Mouse (Mus musculus) MEL (cell line): Measurements from ENCODE around the gene Lcn2.

ENCODE experiments used
- CTCF ChIP-seq, 3 experiments: IDR thresholded peaks in 2 of 3; conservative IDR thresholded peaks in 1 of 3; 2 replicates each; pipeline ENCODE4 v1.5.1; 2011 to 2012; ENCODE audit warnings: low read length in 3 of 3, low read depth in 2 of 3, mild to moderate bottlenecking in 2 of 3, improper control_type of control experiment in 1 of 3, inconsistent platforms in 1 of 3, mixed read lengths in 1 of 3, moderate library complexity in 1 of 3; ENCODE audit not compliant: control insufficient read depth in 1 of 3, insufficient read depth in 1 of 3, poor library complexity in 1 of 3, severe bottlenecking in 1 of 3
- GABPA ChIP-seq: IDR thresholded peaks from 2 replicates; pipeline ENCODE4 v1.6.1; 2012; ENCODE audit warnings: low read depth, mild to moderate bottlenecking, inconsistent platforms, low read length, improper control_type of control experiment, moderate library complexity
- MAX ChIP-seq: IDR thresholded peaks from 2 replicates; pipeline ENCODE4 v1.6.1; 2011; ENCODE audit warnings: low read length, improper control_type of control experiment
- MEF2A ChIP-seq: IDR thresholded peaks from 2 replicates; pipeline ENCODE4 v1.6.1; 2014; ENCODE audit warnings: low read depth, mild to moderate bottlenecking, inconsistent platforms, low read length, improper control_type of control experiment; ENCODE audit not compliant: poor library complexity, insufficient replicate concordance, severe bottlenecking; ENCODE audit errors: extremely low read depth
- MYC ChIP-seq: IDR thresholded peaks from 2 replicates; pipeline ENCODE4 v1.6.1; 2011; ENCODE audit warnings: low read depth, mild to moderate bottlenecking, low read length, improper control_type of control experiment, moderate library complexity
- POLR2A ChIP-seq, 2 experiments: IDR thresholded peaks; 2 replicates each; pipeline ENCODE4 v1.6.1; 2011 to 2012; ENCODE audit warnings: low read length in 2 of 2, mild to moderate bottlenecking in 2 of 2, control low read depth in 1 of 2, improper control_type of control experiment in 1 of 2, low read depth in 1 of 2, moderate library complexity in 1 of 2; ENCODE audit not compliant: control insufficient read depth in 1 of 2, insufficient read depth in 1 of 2, poor library complexity in 1 of 2
- RCOR1 ChIP-seq: IDR thresholded peaks from 2 replicates; pipeline ENCODE4 v1.6.1; 2012; ENCODE audit warnings: low read depth, mild to moderate bottlenecking, inconsistent platforms, low read length, improper control_type of control experiment
- USF1 ChIP-seq: IDR thresholded peaks from 2 replicates; pipeline ENCODE4 v1.6.1; 2014; ENCODE audit warnings: low read depth, mild to moderate bottlenecking, inconsistent platforms, low read length, improper control_type of control experiment, moderate library complexity
- USF2 ChIP-seq, 2 experiments: IDR thresholded peaks; 2 replicates each; pipeline ENCODE4 v1.6.1; 2011 to 2012; ENCODE audit warnings: improper control_type of control experiment in 2 of 2, low read length in 2 of 2, borderline replicate concordance in 1 of 2, inconsistent platforms in 1 of 2, low read depth in 1 of 2, mild to moderate bottlenecking in 1 of 2; ENCODE audit not compliant: insufficient read depth in 1 of 2
- ZKSCAN1 ChIP-seq: IDR thresholded peaks from 2 replicates; pipeline ENCODE4 v1.6.1; 2012; ENCODE audit warnings: low read depth, mild to moderate bottlenecking, inconsistent platforms, low read length, improper control_type of control experiment, moderate library complexity

GRCm38 (mm10) chr2:32408429-32409424 is 20.7 kb upstream of the Lcn2 start:
- no peak for TF ChIP-seq MEF2A
- TF ChIP-seq POLR2A (IDR thresholded peaks at IDR 0.05; ENCODE audit: control insufficient read depth in 1 of 2, insufficient read depth in 1 of 2, low read depth in 1 of 2, low read length in 2 of 2, poor library complexity in 1 of 2), result no peak
- no peak for TF ChIP-seq USF1
- no peak for TF ChIP-seq ZKSCAN1
- no peak for TF ChIP-seq CTCF (IDR thresholded peaks at IDR 0.05 in 2 of 3, conservative IDR thresholded peaks at IDR 0.05 in 1 of 3; ENCODE audit: control insufficient read depth in 1 of 3, insufficient read depth in 1 of 3, low read depth in 2 of 3, low read length in 3 of 3, poor library complexity in 1 of 3, severe bottlenecking in 1 of 3)
- TF ChIP-seq GABPA, result no peak
- TF ChIP-seq USF2 (IDR thresholded peaks at IDR 0.05; ENCODE audit: borderline replicate concordance in 1 of 2, insufficient read depth in 1 of 2, low read depth in 1 of 2, low read length in 2 of 2), result no peak
- no peak for TF ChIP-seq RCOR1
- no peak for TF ChIP-seq MYC
- no peak for TF ChIP-seq MAX
